Mouse (Mus musculus) erythroblast, embryonic 14.5 days (primary cell): ENCODE results near the gene Large1.
"Not testable (repeated sequence)": the region's sequence is repeated elsewhere in the genome, so short reads cannot be mapped to it uniquely, and the experiment has no call there.

Experiments
- GATA1 ChIP-seq: IDR thresholded peaks from 2 replicates; pipeline ENCODE4 v1.6.1; 2012; ENCODE audit warnings: low read length, inconsistent platforms, mixed read lengths
- TAL1 ChIP-seq: IDR thresholded peaks from 3 replicates; pipeline ENCODE4 v1.6.1; 2012; ENCODE audit warnings: low read length, inconsistent platforms, mixed read lengths

- TF ChIP-seq GATA1, TAL1: not testable (repeated sequence)
Measured at GRCm38 (mm10) chr8:73100607-73101006, 252.7 kb downstream of the Large1 start.
